Mouse (Mus musculus) liver, embryonic 14.5 days (tissue): Measurements from ENCODE around the gene C130032M10Rik.

Source experiments
- CTCF ChIP-seq: IDR thresholded peaks from 2 replicates; pipeline ENCODE4 v1.5.1; 2016; ENCODE audit warnings: antibody characterized with exemption, low read depth, control low read depth
- EP300 ChIP-seq: IDR thresholded peaks from 2 replicates; pipeline ENCODE4 v1.6.1; 2016; ENCODE audit warnings: antibody characterized with exemption, low read depth

- TF ChIP-seq CTCF (no peak), EP300 (no peak)
Observed at GRCm38 (mm10) chr9:114466871-114467270, 48.6 kb upstream of the C130032M10Rik start.
